Mouse (Mus musculus) midbrain, embryonic 11.5 days (tissue): ENCODE measurements at regions not wholly inside any gene's neighbourhood (a gene's known extent, or its start where the extent isn't known, plus 50 kb on each side); places are given as distances from the start of the nearest gene placed in this dataset.
A peak's percentile ranks its signal among the peaks of the same experiment; 100 is the strongest.

Experiments used
- ATAC-seq: fragments of 200-750 bp; cut with Nextera tagmentation; 2 replicates; pipeline ENCODE4 v1.8.0; 2017; ENCODE audit warnings: moderate TSS enrichment, moderate library complexity; ENCODE audit not compliant: low FRiP score
- DNase-seq: peaks from one replicate; pipeline ENCODE4 v3.0.0; 2015; ENCODE audit warnings: low spot score; ENCODE audit errors: missing footprints
- H3K27ac ChIP-seq: fragments of 300-500 bp; sonication (generic); 2 replicates; pipeline ENCODE4 v1.5.1; 2014; ENCODE audit warnings: low read depth, low read length
- H3K27me3 ChIP-seq: fragments of 300-500 bp; sonication (generic); 2 replicates; pipeline ENCODE4 v1.6.1; 2014; ENCODE audit warnings: mild to moderate bottlenecking, low read length, moderate library complexity, mixed read lengths; ENCODE audit not compliant: control insufficient read depth, insufficient read depth
- H3K36me3 ChIP-seq: fragments of 300-500 bp; sonication (generic); 2 replicates; pipeline ENCODE4 v1.6.1; 2014; ENCODE audit warnings: mild to moderate bottlenecking, low read length, moderate library complexity, mixed read lengths; ENCODE audit not compliant: control insufficient read depth, insufficient read depth
- H3K4me1 ChIP-seq: fragments of 300-500 bp; sonication (generic); 2 replicates; pipeline ENCODE4 v1.6.1; 2014; ENCODE audit warnings: low read length; ENCODE audit not compliant: control insufficient read depth, insufficient read depth
- H3K4me2 ChIP-seq: fragments of 300-500 bp; sonication (generic); 2 replicates; pipeline ENCODE4 v1.6.1; 2014; ENCODE audit warnings: mild to moderate bottlenecking, moderate library complexity
- H3K4me3 ChIP-seq: fragments of 300-500 bp; sonication (generic); 2 replicates; pipeline ENCODE4 v1.5.1; 2014; ENCODE audit warnings: low read depth, low read length
- H3K9ac ChIP-seq: fragments of 300-500 bp; sonication (generic); 2 replicates; pipeline ENCODE4 v1.6.1; 2014; ENCODE audit warnings: low read length
- H3K9me3 ChIP-seq: fragments of 300-500 bp; sonication (generic); 2 replicates; pipeline ENCODE4 v1.6.1; 2016; ENCODE audit warnings: low read length; ENCODE audit not compliant: control insufficient read depth
- WGBS: fragments of 180-500 bp; shearing (Covaris S2); extraction: QIAGEN DNeasy Blood & Tissue Kit; methylation state at CpG from one replicate; pipeline ENCODE4 v1.1.7; 2014; 5-methylcytosine and 5-hydroxymethylcytosine counted together

DNA sequence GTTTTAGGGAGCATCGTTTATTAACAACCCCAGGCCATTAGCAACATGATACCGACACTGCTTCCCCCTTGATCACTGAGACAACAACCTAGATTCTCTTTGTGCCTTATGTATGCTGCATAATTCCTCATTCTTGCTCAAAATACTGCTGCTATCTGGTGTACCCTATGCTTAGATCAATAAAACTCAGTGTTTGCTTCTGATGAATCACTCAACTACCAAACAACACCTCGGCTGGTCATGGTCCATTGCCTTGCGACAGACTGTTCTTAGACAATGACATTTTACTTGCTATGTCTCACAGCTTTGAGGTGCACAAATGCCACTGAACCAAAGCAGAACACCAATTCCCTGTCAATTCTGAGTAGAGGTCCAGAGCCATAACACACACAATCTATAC lies 72.3 kb upstream of the Trh start:
- WGBS = 83% methylated on average over 4 of the region's 4 CpGs
- no peak for ATAC-seq
- no peaks in the 10 kb centered on the region for H3K27me3 ChIP-seq
- no peaks in the 10 kb centered on the region for H3K9me3 ChIP-seq
- no peak overlapping the region for H3K4me3 ChIP-seq
- no peak overlapping the region for H3K4me2 ChIP-seq
- no peaks in the 10 kb centered on the region for H3K36me3 ChIP-seq
- DNase-seq = no peak
- H3K9ac ChIP-seq = no peak overlapping the region
- no peaks in the 10 kb centered on the region for H3K4me1 ChIP-seq
- H3K27ac ChIP-seq = no peak overlapping the region

DNA sequence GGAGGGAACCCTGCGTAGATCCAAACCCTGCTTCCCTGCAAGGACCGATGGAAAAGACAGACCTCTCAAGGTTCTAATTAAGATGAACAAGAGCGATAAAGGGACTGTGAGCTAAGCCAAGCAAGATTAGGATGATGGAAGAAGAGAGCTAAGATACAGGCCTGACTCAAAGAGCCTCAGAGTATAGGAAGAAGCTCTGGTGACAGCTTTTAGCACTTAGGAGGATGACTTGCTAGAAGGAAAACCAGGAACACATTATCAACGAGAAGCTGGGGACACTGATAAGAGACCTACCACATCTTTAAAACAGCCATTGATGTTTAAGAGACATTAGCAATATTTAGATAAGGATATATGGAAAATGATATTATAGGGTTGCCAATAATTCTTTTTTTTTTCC lies 59.7 kb upstream of the Trh start:
- 68% methylated on average over 4 of the region's 4 CpGs for WGBS
- H3K9ac ChIP-seq = no peak overlapping the region
- H3K9me3 ChIP-seq = no peaks in the 10 kb centered on the region
- peak; percentile 49 for DNase-seq
- no peaks in the 10 kb centered on the region for H3K36me3 ChIP-seq
- ATAC-seq = no peak
- no peaks in the 10 kb centered on the region for H3K4me1 ChIP-seq
- no peak overlapping the region for H3K4me2 ChIP-seq
- no peak overlapping the region for H3K27ac ChIP-seq
- no peaks in the 10 kb centered on the region for H3K27me3 ChIP-seq
- no peak overlapping the region for H3K4me3 ChIP-seq

DNA sequence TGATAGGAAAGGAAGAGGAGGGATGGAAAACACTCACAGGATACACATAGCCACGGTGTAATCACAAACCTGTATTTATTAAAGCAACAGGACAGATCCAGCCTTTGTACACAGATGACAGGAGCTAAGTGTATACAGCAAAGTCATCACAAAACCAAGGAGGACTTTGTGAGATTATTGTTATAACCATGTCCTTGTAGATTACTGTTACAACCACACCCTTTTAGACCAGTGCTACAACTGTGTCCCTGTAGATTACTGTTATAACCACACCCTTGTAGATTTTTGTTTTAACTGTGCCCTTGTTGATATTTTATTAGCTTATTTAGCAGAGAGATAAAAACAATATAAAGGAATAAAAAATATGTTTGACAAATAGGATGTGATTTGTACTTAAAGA lies 58.8 kb upstream of the Trh start:
- Histone ChIP-seq H3K4me3 (no peak overlapping the region), H3K27me3 (no peaks in the 10 kb centered on the region), H3K4me1 (no peaks in the 10 kb centered on the region), H3K9ac (no peak overlapping the region), H3K4me2 (no peak overlapping the region), H3K27ac (no peak overlapping the region), H3K36me3 (no peaks in the 10 kb centered on the region), H3K9me3 (no peaks in the 10 kb centered on the region)
- no peak for ATAC-seq
- DNase-seq = no peak
- 88% methylated on average over 1 of the region's 1 CpGs for WGBS
